Mouse (Mus musculus) forebrain, embryonic 14.5 days (tissue): Measurements from ENCODE around the gene Glul. TPM values are rescaled to one million over a fixed set of nuclear protein-coding genes. Genes with fewer than 3 reads are reported as not detected.

Source experiments
- ATAC-seq: fragments of 200-750 bp; cut with Nextera tagmentation; 2 replicates; pipeline ENCODE4 v1.8.0; 2017; ENCODE audit warnings: mild to moderate bottlenecking, moderate library complexity
- DNase-seq: peaks from one replicate; pipeline ENCODE4 v3.0.0-alpha.2; 2015; ENCODE audit warnings: low spot score
- H3K27ac ChIP-seq: fragments of 300-500 bp; sonication (generic); 2 replicates; pipeline ENCODE4 v1.5.1; 2014; ENCODE audit warnings: low read depth, mild to moderate bottlenecking, control low read depth, low read length, moderate library complexity
- H3K27me3 ChIP-seq: fragments of 300-500 bp; sonication (generic); replicated peaks from 2 replicates; pipeline ENCODE4 v1.6.1; 2014; ENCODE audit warnings: low read length, control low read depth, mixed read lengths; ENCODE audit not compliant: control insufficient read depth, insufficient read depth
- H3K36me3 ChIP-seq: fragments of 300-500 bp; sonication (generic); 2 replicates; pipeline ENCODE4 v1.6.1; 2014; ENCODE audit warnings: low read length, control low read depth; ENCODE audit not compliant: control insufficient read depth, insufficient read depth
- H3K4me1 ChIP-seq: fragments of 300-500 bp; sonication (generic); 2 replicates; pipeline ENCODE4 v1.6.1; 2014; ENCODE audit warnings: antibody characterized with exemption, low read length, control low read depth; ENCODE audit not compliant: control insufficient read depth, insufficient read depth
- H3K4me2 ChIP-seq: fragments of 300-500 bp; sonication (generic); 2 replicates; pipeline ENCODE4 v1.6.1; 2014; ENCODE audit warnings: mild to moderate bottlenecking, control low read depth, low read length
- H3K4me3 ChIP-seq: fragments of 300-500 bp; sonication (generic); 2 replicates; pipeline ENCODE4 v1.5.1; 2014; ENCODE audit warnings: low read depth, low read length, control low read depth
- H3K9ac ChIP-seq: fragments of 300-500 bp; sonication (generic); 2 replicates; pipeline ENCODE4 v1.6.1; 2014; ENCODE audit warnings: mild to moderate bottlenecking, low read length, control low read depth, moderate library complexity
- H3K9me3 ChIP-seq: fragments of 300-500 bp; sonication (generic); replicated peaks from 2 replicates; pipeline ENCODE4 v1.6.1; 2016; ENCODE audit warnings: low read length, control low read depth, mixed read lengths; ENCODE audit not compliant: control insufficient read depth
- WGBS: fragments of 180-500 bp; shearing (Covaris S2); extraction: QIAGEN DNeasy Blood & Tissue Kit; methylation state at CpG from one replicate; pipeline ENCODE4 v1.1.7; 2014; 5-methylcytosine and 5-hydroxymethylcytosine counted together
- polyA plus RNA-seq: library from polyadenylated mRNA; unstranded; fragments of >200 nt; fragmentation: Nextera tagmentation; extraction: Ambion mirVana; gene quantifications from 2 replicates; pipeline ENCODE4 v1.2.1, GENCODE M21; 2014

Glul gene
- polyA plus RNA-seq, 1 experiment from 2014 or later, result 137 TPM

DNA sequence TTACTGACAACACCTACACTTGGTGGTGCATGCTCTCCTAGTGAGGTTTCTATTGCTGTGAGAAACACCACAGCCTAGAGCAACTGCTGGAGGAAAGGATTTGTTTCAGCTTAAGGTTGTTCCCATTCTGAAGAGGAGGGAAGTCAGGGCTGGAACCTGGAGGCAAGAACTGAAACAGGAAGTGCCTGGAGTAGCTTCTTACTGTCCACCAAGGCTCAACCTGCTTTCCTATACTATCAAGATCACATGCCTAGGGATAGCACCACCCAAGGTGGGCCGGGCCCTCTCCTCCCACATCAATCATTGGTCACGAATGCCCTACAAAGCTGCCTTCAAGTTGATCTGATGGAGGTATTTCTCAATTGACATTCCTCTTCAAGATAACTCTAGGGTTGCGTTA, 21.9 kb downstream of the Glul start:
- no peak overlapping the region for H3K4me3 ChIP-seq
- no peaks in the 10 kb centered on the region for H3K4me1 ChIP-seq
- DNase-seq, result no peak
- H3K27ac ChIP-seq, result no peak overlapping the region
- no peaks in the 10 kb centered on the region for H3K36me3 ChIP-seq
- no peak for ATAC-seq
- H3K27me3 ChIP-seq, result no peaks in the 10 kb centered on the region
- WGBS, result 99% methylated on average over 3 of the region's 3 CpGs
- no peak overlapping the region for H3K4me2 ChIP-seq
- H3K9ac ChIP-seq, result no peak overlapping the region
- no peaks in the 10 kb centered on the region for H3K9me3 ChIP-seq

DNA sequence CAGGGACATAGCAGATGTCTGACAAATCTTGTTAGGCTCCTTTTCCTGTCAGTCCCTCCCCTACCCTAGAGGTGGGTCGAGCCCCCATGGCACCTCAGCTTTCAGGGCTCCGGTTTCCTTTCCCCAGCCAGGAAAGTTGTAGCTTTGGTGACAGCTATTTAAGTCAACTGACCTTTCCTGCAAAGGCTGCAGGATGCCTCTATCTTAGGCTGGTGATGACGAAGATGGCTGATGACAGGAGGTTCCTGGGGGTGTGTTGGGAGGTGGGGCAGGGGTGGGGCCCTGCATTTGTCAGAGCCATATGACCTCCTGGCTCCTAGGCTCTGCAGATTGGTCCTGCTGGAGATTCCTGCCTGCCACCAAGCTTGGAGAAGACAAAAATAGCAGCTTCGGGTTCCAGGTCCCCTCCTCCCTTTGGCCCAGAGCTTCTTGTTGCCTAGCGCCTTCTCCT, 22.9 kb downstream of the Glul start:
- Histone ChIP-seq H3K9ac (no peak overlapping the region), H3K4me3 (no peak overlapping the region), H3K36me3 (no peaks in the 10 kb centered on the region), H3K27me3 (no peaks in the 10 kb centered on the region), H3K4me2 (no peak overlapping the region), H3K27ac (no peak overlapping the region), H3K9me3 (no peaks in the 10 kb centered on the region), H3K4me1 (no peaks in the 10 kb centered on the region)
- no peak for DNase-seq
- no peak for ATAC-seq
- 64% methylated on average over 5 of the region's 5 CpGs for WGBS

DNA sequence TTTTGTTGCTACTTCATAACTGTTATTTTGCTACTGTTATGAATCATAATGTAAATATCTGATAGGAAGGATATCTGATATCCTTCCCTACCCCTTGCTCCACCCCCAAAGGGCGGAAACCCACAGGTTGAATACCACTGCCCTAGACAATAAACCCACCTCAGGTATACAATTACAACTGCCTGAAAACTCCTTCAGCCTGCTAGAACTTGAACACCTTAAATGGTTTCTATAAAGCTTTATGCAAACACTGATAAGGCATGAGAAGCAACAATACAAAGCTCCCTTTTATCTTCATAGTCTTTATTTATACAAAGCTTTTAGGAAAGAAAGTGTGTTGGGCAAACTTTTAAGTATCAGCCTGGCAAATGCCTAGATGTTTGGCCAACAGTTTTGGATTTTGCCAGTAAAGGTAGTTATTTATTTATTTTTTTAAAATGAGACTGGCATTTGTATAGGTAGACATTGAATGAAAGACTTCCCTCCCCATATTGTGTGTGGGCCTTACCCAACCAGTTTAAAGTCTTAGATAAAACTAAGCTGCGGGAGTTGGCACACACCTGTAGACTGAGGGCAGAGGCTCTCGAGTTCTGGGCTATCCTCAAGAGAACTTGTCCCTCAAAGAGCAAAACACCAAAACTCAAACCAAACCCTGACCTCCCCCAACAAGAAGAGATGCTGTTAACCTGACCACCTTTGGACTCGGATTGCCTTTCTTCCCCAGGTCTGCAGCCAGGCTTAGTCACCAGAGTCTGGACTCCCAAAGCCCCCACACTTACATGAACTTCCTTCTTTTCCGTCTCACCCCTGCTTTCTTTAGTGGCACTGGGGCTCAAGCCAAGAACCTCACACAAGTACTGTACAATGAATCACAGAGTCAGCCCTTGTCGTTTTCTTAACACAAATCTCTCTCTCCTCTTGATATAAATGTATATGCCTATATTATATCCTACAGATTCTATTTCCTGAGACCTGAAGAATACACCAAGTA, 24.9 kb downstream of the Glul start:
- ATAC-seq (no peak), DNase-seq (no peak)
- Histone ChIP-seq H3K4me3 (no peak overlapping the region), H3K27me3 (no peaks in the 10 kb centered on the region), H3K27ac (no peak overlapping the region), H3K4me1 (no peaks in the 10 kb centered on the region), H3K36me3 (no peaks in the 10 kb centered on the region), H3K9me3 (no peaks in the 10 kb centered on the region), H3K9ac (no peak overlapping the region), H3K4me2 (no peak overlapping the region)
- WGBS, result 86% methylated on average over 6 of the region's 6 CpGs

DNA sequence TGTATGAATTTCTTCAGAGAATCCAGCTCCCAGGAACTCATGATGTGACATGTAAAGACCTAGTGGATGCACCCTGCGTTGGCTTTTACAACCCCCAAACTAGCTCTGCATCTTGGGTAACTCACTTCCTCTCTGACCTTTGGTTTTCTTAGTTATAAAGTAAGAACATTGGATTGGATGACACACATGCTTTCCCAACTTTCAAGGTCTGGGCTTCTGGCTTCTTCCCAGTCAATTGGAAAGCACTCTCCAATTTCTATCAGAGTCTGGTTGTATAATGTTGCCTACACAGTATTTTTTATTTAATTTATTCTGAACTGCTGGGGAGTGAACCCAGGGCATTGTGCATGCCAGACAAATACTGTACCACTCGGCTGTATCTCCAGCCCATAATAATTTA, 30.7 kb downstream of the Glul start:
- H3K4me1 ChIP-seq, result no peaks in the 10 kb centered on the region
- 86% methylated on average over 2 of the region's 2 CpGs for WGBS
- ATAC-seq (no peak), DNase-seq (no peak)
- H3K36me3 ChIP-seq, result no peaks in the 10 kb centered on the region
- no peak overlapping the region for H3K27ac ChIP-seq
- H3K27me3 ChIP-seq, result no peaks in the 10 kb centered on the region
- H3K9me3 ChIP-seq, result no peaks in the 10 kb centered on the region
- no peak overlapping the region for H3K4me2 ChIP-seq
- no peak overlapping the region for H3K9ac ChIP-seq
- no peak overlapping the region for H3K4me3 ChIP-seq

DNA sequence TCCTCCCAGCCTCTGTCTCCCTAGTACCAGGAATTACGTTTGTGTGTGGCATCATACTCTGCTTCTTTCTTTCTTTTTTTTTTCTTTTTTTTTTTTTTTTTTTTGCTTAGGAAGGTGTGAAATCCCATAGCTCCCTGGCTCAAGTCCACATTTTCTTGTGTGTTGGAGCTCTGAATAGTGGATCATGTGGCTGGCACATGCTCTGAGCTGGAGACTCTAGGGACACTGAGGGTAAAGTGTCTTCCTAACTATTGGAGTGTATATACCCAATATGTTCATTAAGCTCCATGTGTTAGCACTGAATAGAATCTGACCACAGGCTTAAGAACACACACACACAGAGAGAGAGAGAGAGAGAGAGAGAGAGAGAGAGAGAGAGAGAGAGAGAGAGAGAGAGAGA, 34.0 kb downstream of the Glul start:
- H3K36me3 ChIP-seq, result no peaks in the 10 kb centered on the region
- H3K27me3 ChIP-seq, result no peaks in the 10 kb centered on the region
- H3K27ac ChIP-seq, result no peak overlapping the region
- no peaks in the 10 kb centered on the region for H3K4me1 ChIP-seq
- WGBS, result 57% methylated on average over 1 of the region's 1 CpGs
- ATAC-seq, result no peak
- no peak overlapping the region for H3K4me2 ChIP-seq
- H3K9me3 ChIP-seq, result no peaks in the 10 kb centered on the region
- no peak overlapping the region for H3K9ac ChIP-seq
- DNase-seq, result peak; percentile 12
- H3K4me3 ChIP-seq, result no peak overlapping the region

DNA sequence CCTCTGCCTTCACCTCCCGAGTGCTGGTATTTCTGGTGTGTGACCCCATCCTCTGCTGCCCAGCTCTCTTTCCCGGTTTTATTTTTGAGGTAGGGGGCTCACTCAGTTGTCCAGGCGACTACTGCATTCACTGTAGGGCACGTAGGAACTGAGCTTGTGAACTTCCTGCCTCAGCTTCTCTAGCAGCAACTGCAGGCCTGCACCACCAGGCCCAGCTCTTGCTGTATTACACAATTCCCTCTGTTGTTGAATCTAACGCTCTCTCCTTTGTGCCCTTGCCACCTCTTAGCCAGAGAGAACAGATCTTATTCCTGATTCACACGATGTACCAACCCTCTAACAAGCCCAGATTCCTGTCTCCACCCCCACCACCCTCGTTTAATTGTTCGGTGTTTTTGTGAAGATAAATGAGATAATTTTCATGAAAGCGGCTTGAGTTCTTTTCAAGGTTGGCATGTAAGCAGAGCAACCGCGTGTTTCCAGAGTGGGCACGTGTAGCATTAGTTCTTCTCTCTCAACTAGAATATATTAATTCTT, 36.2 kb downstream of the Glul start:
- Histone ChIP-seq H3K4me3 (no peak overlapping the region), H3K27me3 (no peaks in the 10 kb centered on the region), H3K27ac (no peak overlapping the region), H3K4me1 (no peaks in the 10 kb centered on the region), H3K36me3 (no peaks in the 10 kb centered on the region), H3K9me3 (no peaks in the 10 kb centered on the region), H3K4me2 (no peak overlapping the region), H3K9ac (no peak overlapping the region)
- WGBS, result 45% methylated on average over 12 of the region's 12 CpGs
- DNase-seq (peak; percentile 20), ATAC-seq (no peak)

DNA sequence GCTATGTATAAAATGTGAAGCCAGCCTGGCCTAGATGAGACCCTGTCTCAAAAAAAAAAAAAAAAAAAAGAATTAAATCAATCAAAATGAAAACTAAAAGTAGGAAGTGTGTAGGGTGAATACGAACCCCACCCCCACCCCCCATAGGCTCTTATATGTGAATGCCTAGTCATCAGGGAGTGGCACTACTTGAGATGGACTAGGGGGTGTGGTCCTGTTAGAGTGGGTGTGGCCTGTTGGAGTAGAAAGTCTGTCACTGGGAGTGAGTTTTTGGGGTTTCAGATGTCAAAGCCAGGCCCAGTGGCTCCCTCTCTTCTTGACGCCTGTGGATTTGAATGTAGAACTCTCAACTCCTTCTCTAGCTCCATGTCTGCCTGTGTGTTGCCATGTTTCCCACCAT, 37.3 kb downstream of the Glul start:
- no peak overlapping the region for H3K9ac ChIP-seq
- H3K4me3 ChIP-seq, result no peak overlapping the region
- H3K27me3 ChIP-seq, result no peaks in the 10 kb centered on the region
- H3K27ac ChIP-seq, result no peak overlapping the region
- DNase-seq, result no peak
- ATAC-seq, result no peak
- WGBS, result 94% methylated on average over 2 of the region's 2 CpGs
- H3K4me1 ChIP-seq, result no peaks in the 10 kb centered on the region
- no peaks in the 10 kb centered on the region for H3K9me3 ChIP-seq
- no peaks in the 10 kb centered on the region for H3K36me3 ChIP-seq
- no peak overlapping the region for H3K4me2 ChIP-seq

DNA sequence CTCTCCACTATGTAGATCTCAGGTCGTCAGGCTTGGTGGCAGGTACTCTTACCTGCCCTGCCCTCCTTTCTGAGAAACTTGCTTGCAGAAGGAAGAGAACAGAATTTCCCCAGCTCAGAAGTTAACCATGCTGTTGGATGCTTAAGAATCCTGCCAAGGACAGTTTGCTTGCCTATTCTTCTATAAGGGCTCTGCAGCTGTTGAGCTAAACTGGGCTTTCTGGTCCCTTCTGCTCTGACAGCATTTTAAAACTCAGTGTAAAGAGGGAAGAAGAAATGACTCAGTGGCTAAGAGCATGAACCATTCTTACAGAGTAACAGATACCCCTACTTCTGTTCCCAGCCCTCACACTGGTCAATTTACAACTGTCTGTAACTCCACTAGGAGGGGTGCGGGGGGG, 41.2 kb downstream of the Glul start:
- H3K4me3 ChIP-seq, result no peak overlapping the region

DNA sequence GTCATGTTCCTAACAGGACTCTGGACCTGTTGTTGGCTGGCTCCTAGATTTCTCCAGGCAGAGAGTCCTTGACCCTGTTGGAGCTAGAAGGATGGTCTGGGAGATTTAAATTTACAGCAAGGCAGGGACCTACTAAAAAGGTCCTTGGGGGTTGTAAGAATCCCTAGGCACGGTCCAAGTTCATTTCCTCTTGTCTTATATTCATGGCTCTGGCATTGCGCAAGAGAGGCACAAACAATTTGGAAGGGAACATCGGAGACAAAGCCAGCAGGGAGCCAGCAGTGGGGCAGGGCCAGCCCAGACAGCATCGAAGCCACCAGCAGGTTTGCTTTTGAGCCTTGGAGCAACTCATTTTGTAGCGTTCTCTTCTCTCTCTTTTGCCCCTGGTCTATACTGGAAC, 45.4 kb downstream of the Glul start:
- Histone ChIP-seq H3K36me3 (no peaks in the 10 kb centered on the region), H3K4me1 (no peaks in the 10 kb centered on the region), H3K9ac (no peak overlapping the region), H3K27me3 (no peaks in the 10 kb centered on the region), H3K9me3 (no peaks in the 10 kb centered on the region), H3K27ac (no peak overlapping the region), H3K4me3 (no peak overlapping the region), H3K4me2 (no peak overlapping the region)
- no peak for DNase-seq
- 75% methylated on average over 5 of the region's 5 CpGs for WGBS
- ATAC-seq, result no peak

More for the DNA sequence above, 41.2 kb downstream of the Glul start:
- H3K4me2 ChIP-seq, result no peak overlapping the region
- no peaks in the 10 kb centered on the region for H3K4me1 ChIP-seq
- DNase-seq (no peak), ATAC-seq (no peak)
- no peaks in the 10 kb centered on the region for H3K36me3 ChIP-seq
- H3K27me3 ChIP-seq, result no peaks in the 10 kb centered on the region
- no peaks in the 10 kb centered on the region for H3K9me3 ChIP-seq
- WGBS, result 78% methylated on average over 2 of the region's 2 CpGs
- no peak overlapping the region for H3K27ac ChIP-seq
- no peak overlapping the region for H3K9ac ChIP-seq
